Mouse (Mus musculus) cortical plate, adult 2 months (tissue): ENCODE measurements around the gene AC124502.3. TPM values are rescaled to one million over a fixed set of nuclear protein-coding genes. Genes with fewer than 3 reads are reported as not detected.
"Not testable (repeated sequence)": the region's sequence is repeated elsewhere in the genome, so short reads cannot be mapped to it uniquely, and the experiment has no call there.

Experiments
- H3K27ac ChIP-seq: fragments of 200-500 bp; 2 replicates; pipeline ENCODE4 v1.5.1; 2012; ENCODE audit warnings: low read length, control low read depth, inconsistent platforms; ENCODE audit not compliant: insufficient read depth
- H3K4me1 ChIP-seq: fragments of 200-500 bp; 2 replicates; pipeline ENCODE4 v1.6.1; 2011; ENCODE audit warnings: low read length; ENCODE audit not compliant: control insufficient read depth, insufficient read depth
- H3K4me3 ChIP-seq: fragments of 200-500 bp; 2 replicates; pipeline ENCODE4 v1.5.1; 2011; ENCODE audit warnings: mild to moderate bottlenecking, low read length, control low read depth; ENCODE audit not compliant: insufficient read depth
- CTCF ChIP-seq: fragments of 200-500 bp; IDR thresholded peaks from 2 replicates; pipeline ENCODE4 v1.5.1; 2011; ENCODE audit warnings: mild to moderate bottlenecking, control low read depth, low read length; ENCODE audit not compliant: insufficient read depth; ENCODE audit errors: extremely low read depth
- POLR2A ChIP-seq: fragments of 200-500 bp; IDR thresholded peaks from 2 replicates; pipeline ENCODE4 v1.6.1; 2011; ENCODE audit warnings: mild to moderate bottlenecking, low read length, control low read depth; ENCODE audit not compliant: insufficient read depth; ENCODE audit errors: extremely low read depth
- polyA plus RNA-seq: library from polyadenylated mRNA; depleted of rRNA; stranded (reverse); fragments of >200 nt; gene quantifications from 2 replicates; pipeline ENCODE4 v1.2.3, GENCODE M21; 2012

Gene AC124502.3
- polyA plus RNA-seq, 1 experiment = 4.8 TPM

- TF ChIP-seq CTCF (no peak), POLR2A (no peak)
- H3K4me3 ChIP-seq = no peak overlapping the region
- H3K27ac ChIP-seq = no peak overlapping the region
- no peaks in the 10 kb centered on the region for H3K4me1 ChIP-seq
Observed at GRCm38 (mm10) chr19:5079279-5079678, 40.6 kb downstream of the AC124502.3 start.

- Histone ChIP-seq H3K4me3 (peak overlapping the region; percentile 25; the same call in 1 of the 2 replicates), H3K4me1 (no peaks in the 10 kb centered on the region), H3K27ac (no peak overlapping the region)
- TF ChIP-seq POLR2A (no peak), CTCF (no peak)
Observed at GRCm38 (mm10) chr19:5082005-5082404, 43.3 kb downstream of the AC124502.3 start.

GRCm38 (mm10) chr19:5082596-5082995 lies 43.9 kb downstream of the AC124502.3 start:
- H3K4me3 ChIP-seq = peak overlapping the region; percentile 25
- TF ChIP-seq CTCF (no peak), POLR2A (no peak)
- no peak overlapping the region for H3K27ac ChIP-seq
- H3K4me1 ChIP-seq = no peaks in the 10 kb centered on the region

GRCm38 (mm10) chr19:5083961-5084833 lies 45.5 kb downstream of the AC124502.3 start:
- Histone ChIP-seq H3K4me1 (no peaks in the 10 kb centered on the region), H3K4me3 (peak overlapping the region; percentile 99), H3K27ac (peak overlapping the region; percentile 98)
- TF ChIP-seq CTCF = no peak
- TF ChIP-seq POLR2A = no peak; the same call in 1 of the 2 replicates

- TF ChIP-seq POLR2A (no peak), CTCF (no peak)
- Histone ChIP-seq H3K4me1 (no peaks in the 10 kb centered on the region), H3K4me3 (peak overlapping the region; percentile 99), H3K27ac (peak overlapping the region; percentile 98)
Observed at GRCm38 (mm10) chr19:5084834-5085144, 46.1 kb downstream of the AC124502.3 start.

GRCm38 (mm10) chr19:5085145-5085863 lies 46.6 kb downstream of the AC124502.3 start, which contains the start of gene Tmem151a:
Gene Tmem151a, minus strand, starts transcription at chr19:5085531.
- TF ChIP-seq POLR2A = peak; percentile 27
- TF ChIP-seq CTCF = no peak
- Histone ChIP-seq H3K27ac (peak within 1 kb of the TSS; percentile 98), H3K4me1 (no peaks in the 10 kb centered on the region), H3K4me3 (peak within 1 kb of the TSS; percentile 99)

- H3K4me3 ChIP-seq = peak overlapping the region; percentile 99; the same call in 1 of the 2 replicates
- not testable (repeated sequence) for H3K27ac ChIP-seq, H3K4me1 ChIP-seq
Observed at GRCm38 (mm10) chr19:5086533-5086932, 47.8 kb downstream of the AC124502.3 start.

GRCm38 (mm10) chr19:5087884-5088728 lies 49.4 kb downstream of the AC124502.3 start, which contains the start of gene Yif1a:
Gene Yif1a, plus strand, starts transcription at chr19:5088538.
- Histone ChIP-seq H3K27ac (peak within 1 kb of the TSS; percentile 57), H3K4me1 (no peaks in the 10 kb centered on the region), H3K4me3 (peak within 1 kb of the TSS; percentile 87)
- TF ChIP-seq CTCF = peak; percentile 38
- peak; percentile 70; the same call in 1 of the 2 replicates for TF ChIP-seq POLR2A

- Histone ChIP-seq H3K4me3 (peak overlapping the region; percentile 87; the same call in 1 of the 2 replicates), H3K27ac (no peak overlapping the region), H3K4me1 (no peaks in the 10 kb centered on the region)
- TF ChIP-seq POLR2A (no peak), CTCF (no peak)
Observed at GRCm38 (mm10) chr19:5089324-5089723, 50.6 kb downstream of the AC124502.3 start.
